28 mouse cellular contexts compared by ENCODE assay signal in genomic region chr11:79325663-79326062, GRCm38 (mm10). TPM values are rescaled to one million over a fixed set of nuclear protein-coding genes. Genes with fewer than 3 reads are reported as not detected.
DNase-seq lines count a peak whose midpoint lies in the region; ATAC-seq and TF ChIP-seq lines count a peak whose summit lies in the region.
"Had no signal": no experiment of that assay in that cellular context is flagged by ENCODE, and none has a peak within 500 bp of the region (broad histone marks: within the 10 kb centered on the region; RNA-seq: fewer than 3 reads in every experiment).

No protein-coding gene starts in this region.

- TF ChIP-seq POLR2A in lung, adult 2 months (IDR thresholded peaks at IDR 0.05; ENCODE audit: borderline replicate concordance, extremely low read depth, low read depth, low read length) = no peak

- no peaks in the 10 kb centered on the region for H3K9me3 ChIP-seq in lung, embryonic 14.5 days (ENCODE audit: low read depth, low read length)
- no peaks in the 10 kb centered on the region for H3K9me3 ChIP-seq in lung, embryonic 16.5 days (ENCODE audit: control insufficient read depth, low read length)
- H3K9me3 ChIP-seq: embryonic facial prominence, embryonic 12.5 days; forebrain, embryonic 13.5 days; hindbrain, embryonic 10.5 days; limb, embryonic 12.5 days; liver, embryonic 13.5 days; midbrain, embryonic 13.5 days; neural tube, embryonic 12.5 days; stomach, embryonic 15.5 days had no signal

- H3K9ac ChIP-seq in lung, embryonic 14.5 days = no peak overlapping the region
- no peak overlapping the region for H3K9ac ChIP-seq in lung, embryonic 16.5 days (ENCODE audit: low read length)
- H3K9ac ChIP-seq: embryonic facial prominence, embryonic 12.5 days; forebrain, embryonic 13.5 days; limb, embryonic 12.5 days; liver, embryonic 13.5 days; midbrain, embryonic 13.5 days; neural tube, embryonic 12.5 days; stomach, embryonic 15.5 days had no signal

- H3K27me3 ChIP-seq in lung, embryonic 14.5 days (ENCODE audit: insufficient read depth, low read length) = no peaks in the 10 kb centered on the region
- H3K27me3 ChIP-seq in lung, embryonic 16.5 days (ENCODE audit: control insufficient read depth, insufficient read depth, low read depth, low read length) = no peaks in the 10 kb centered on the region
- H3K27me3 ChIP-seq: embryonic facial prominence, embryonic 12.5 days; forebrain, embryonic 13.5 days; limb, embryonic 12.5 days; liver, embryonic 13.5 days; midbrain, embryonic 13.5 days; neural tube, embryonic 12.5 days; Patski; stomach, embryonic 15.5 days had no signal

- H3K27ac ChIP-seq in lung, embryonic 14.5 days (ENCODE audit: low read depth) = no peak overlapping the region
- H3K27ac ChIP-seq in lung, embryonic 16.5 days (ENCODE audit: low read length) = no peak overlapping the region
- H3K27ac ChIP-seq: embryonic facial prominence, embryonic 12.5 days; forebrain, embryonic 13.5 days; hindbrain, embryonic 10.5 days; limb, embryonic 12.5 days; liver, embryonic 13.5 days; midbrain, embryonic 13.5 days; neural tube, embryonic 12.5 days; stomach, embryonic 15.5 days had no signal

- H3K4me1 ChIP-seq in lung, embryonic 14.5 days (ENCODE audit: insufficient read depth) = no peaks in the 10 kb centered on the region; the same call in 1 of the 2 replicates
- no peaks in the 10 kb centered on the region for H3K4me1 ChIP-seq in lung, adult 2 months (ENCODE audit: control insufficient read depth, insufficient read depth, low read length)
- H3K4me1 ChIP-seq in lung, embryonic 16.5 days (replicated peaks; ENCODE audit: control insufficient read depth, insufficient read depth, low read length) = peaks cover 4% of the 10 kb centered on the region; the same call in 1 of the 2 replicates
- H3K4me1 ChIP-seq: forebrain, embryonic 13.5 days; liver, embryonic 13.5 days; midbrain, embryonic 13.5 days; neural tube, embryonic 12.5 days; stomach, embryonic 15.5 days had no signal

- no peaks in the 10 kb centered on the region for H3K36me3 ChIP-seq in lung, embryonic 14.5 days (ENCODE audit: insufficient read depth)
- H3K36me3 ChIP-seq in lung, embryonic 16.5 days (ENCODE audit: control insufficient read depth, insufficient read depth, low read length) = no peaks in the 10 kb centered on the region
- H3K36me3 ChIP-seq: embryonic facial prominence, embryonic 12.5 days; hindbrain, embryonic 10.5 days; limb, embryonic 12.5 days; liver, embryonic 13.5 days; midbrain, embryonic 13.5 days; neural tube, embryonic 12.5 days; stomach, embryonic 15.5 days had no signal

- no peak for ATAC-seq in lung, embryonic 14.5 days (ENCODE audit: insufficient read depth)
- peak; percentile 56; the same call in 1 of the 2 replicates for ATAC-seq in lung, embryonic 16.5 days (ENCODE audit: low read depth)
- ATAC-seq: CD4-positive, CD25-positive, alpha-beta regulatory T cell, adult 4 months; forebrain, embryonic 13.5 days; midbrain, embryonic 13.5 days; Patski had no signal

- H3K4me2 ChIP-seq in lung, embryonic 14.5 days = no peak overlapping the region
- no peak overlapping the region for H3K4me2 ChIP-seq in lung, embryonic 16.5 days (ENCODE audit: low read depth, low read length)
- H3K4me2 ChIP-seq: embryonic facial prominence, embryonic 12.5 days; forebrain, embryonic 13.5 days; limb, embryonic 12.5 days; liver, embryonic 13.5 days; midbrain, embryonic 13.5 days; neural tube, embryonic 12.5 days; stomach, embryonic 15.5 days had no signal

- DNase-seq in adrenal gland, adult (ENCODE audit: inconsistent age in 2 of 2, low spot score in 1 of 2) = peak; percentile 34 to 65
- DNase-seq in adrenal gland, postnatal 4 days (ENCODE audit: low spot score in 2 of 2) = no peak
- DNase-seq in lung, embryonic 14.5 days = peak; percentile 24
- DNase-seq in lung, adult 2 months = no peak
- no peak for DNase-seq in frontal cortex, postnatal 14 days (ENCODE audit: low spot score in 2 of 2)
- no peak for DNase-seq in spleen, postnatal 4 days (ENCODE audit: low spot score in 2 of 2)
- no peak for DNase-seq in left cerebral cortex, adult 18-20 months (ENCODE audit: low spot score in 2 of 2)
- DNase-seq: cerebellum, adult 9-10 months; gastrocnemius, postnatal 10 days; liver, embryonic 13.5 days; thymus, adult 18-20 months had no signal

- H3K4me3 ChIP-seq in lung, embryonic 14.5 days (ENCODE audit: low read depth, low read length) = no peak overlapping the region
- no peak overlapping the region for H3K4me3 ChIP-seq in lung, adult 2 months (replicated peaks; ENCODE audit: extremely low read depth, low read depth, low read length)
- H3K4me3 ChIP-seq in lung, embryonic 16.5 days (ENCODE audit: low read length) = no peak overlapping the region
- H3K4me3 ChIP-seq: embryonic facial prominence, embryonic 12.5 days; erythroblast, embryonic 14.5 days; forebrain, embryonic 13.5 days; hindbrain, embryonic 10.5 days; limb, embryonic 12.5 days; liver, embryonic 13.5 days; midbrain, embryonic 13.5 days; neural tube, embryonic 12.5 days; stomach, embryonic 15.5 days had no signal

- 65% methylated on average over 8 of the region's 8 CpGs for WGBS in lung, embryonic 14.5 days
- 46% methylated on average over 8 of the region's 8 CpGs for WGBS in lung, adult 2 months
- WGBS in lung, embryonic 16.5 days = 76% methylated on average over 8 of the region's 8 CpGs

- TF ChIP-seq CTCF in lung, embryonic 14.5 days (IDR thresholded peaks at IDR 0.05; ENCODE audit: low read depth) = no peak
- no peak for TF ChIP-seq CTCF in lung, adult 2 months (IDR thresholded peaks at IDR 0.05; ENCODE audit: insufficient read depth, low read length)

RNA-seq across cellular contexts. Expression of gene Nf1, which starts 13.8 kb away (rescaled TPM):
- 10 to 100 TPM; 74.9 to 76.1 TPM for total RNA-seq in adrenal gland, postnatal 4 days (2021)
- polyA plus RNA-seq in lung, embryonic 14.5 days (2014; fragmentation: Nextera tagmentation; extraction: Ambion mirVana) = 10.2 and 12.6 TPM in 2 replicates
- 11.2 and 14.9 TPM in 2 replicates for polyA plus RNA-seq in lung, adult 2 months (2012; rRNA removed)
- polyA plus RNA-seq in lung, embryonic 16.5 days (2015; fragmentation: Nextera tagmentation; extraction: Ambion mirVana) = 5.8 and 8.2 TPM in 2 replicates
- 100 to 1,000 TPM; 121 to 123 TPM for total RNA-seq in left cerebral cortex, adult 18-20 months (2021)

RNA-seq across cellular contexts. Expression of gene Gm9964, which starts 29.0 kb away (rescaled TPM):
- total RNA-seq in adrenal gland, postnatal 4 days (2021) = under 1 TPM in 1 of 2 experiments, not detected in 1; 0.76 TPM
- not detected in 2 replicates for polyA plus RNA-seq in lung, embryonic 14.5 days (2014; fragmentation: Nextera tagmentation; extraction: Ambion mirVana)
- polyA plus RNA-seq in lung, adult 2 months (2012; rRNA removed) = not detected in 2 replicates
- polyA plus RNA-seq in lung, embryonic 16.5 days (2015; fragmentation: Nextera tagmentation; extraction: Ambion mirVana) = not detected in 2 replicates
- total RNA-seq in left cerebral cortex, adult 18-20 months (2021) = under 1 TPM in 1 of 2 experiments, not detected in 1; 0.49 TPM
- total RNA-seq: ES-E14; gastrocnemius, postnatal 10 days; heart, adult 8-10 months; megakaryocyte, adult 5-6 weeks had no signal
- polyA plus RNA-seq: CD4-positive, CD25-positive, alpha-beta regulatory T cell, adult 4 months; cortical plate, adult 2 months; embryonic facial prominence, embryonic 12.5 days; erythroblast, embryonic 14.5 days; forebrain, embryonic 13.5 days; frontal cortex, adult 2 months; heart, postnatal 0 days; hindbrain, embryonic 10.5 days; limb, embryonic 12.5 days; liver, embryonic 13.5 days; midbrain, embryonic 13.5 days; neural tube, embryonic 12.5 days; Patski had no signal

Comparison
In these comparisons a context has a peak if more than half of its experiments do, and no peak if none do; other contexts are left out.
1. DNase-seq: peak in adrenal gland, adult (2 of 2) and lung, embryonic 14.5 days (single experiment); none in adrenal gland, postnatal 4 days (0 of 2), lung, adult 2 months (single experiment), frontal cortex, postnatal 14 days (0 of 2), spleen, postnatal 4 days (0 of 2) and left cerebral cortex, adult 18-20 months (0 of 2).